Mouse (Mus musculus) cerebellum, adult (tissue): ENCODE data around the gene Mtmr11.
"Not testable (repeated sequence)": the region's sequence is repeated elsewhere in the genome, so short reads cannot be mapped to it uniquely, and the experiment has no call there.

Experiments used
- ATAC-seq: cut with Nextera tagmentation; 2 replicates; pipeline ENCODE4 v1.9.2; 2017; ENCODE audit warnings: mild to moderate bottlenecking, moderate library complexity, mixed read lengths; ENCODE audit not compliant: insufficient number of reproducible peaks, low FRiP score, low TSS enrichment

Mtmr11 gene

GRCm38 (mm10) chr3:96199731-96200130 lies 37.9 kb downstream of the Mtmr11 start:
- no peak for ATAC-seq

GRCm38 (mm10) chr3:96207819-96208218 lies 46.0 kb downstream of the Mtmr11 start:
- ATAC-seq: no peak

GRCm38 (mm10) chr3:96209242-96209641 lies 47.4 kb downstream of the Mtmr11 start:
- ATAC-seq: no peak

DNA sequence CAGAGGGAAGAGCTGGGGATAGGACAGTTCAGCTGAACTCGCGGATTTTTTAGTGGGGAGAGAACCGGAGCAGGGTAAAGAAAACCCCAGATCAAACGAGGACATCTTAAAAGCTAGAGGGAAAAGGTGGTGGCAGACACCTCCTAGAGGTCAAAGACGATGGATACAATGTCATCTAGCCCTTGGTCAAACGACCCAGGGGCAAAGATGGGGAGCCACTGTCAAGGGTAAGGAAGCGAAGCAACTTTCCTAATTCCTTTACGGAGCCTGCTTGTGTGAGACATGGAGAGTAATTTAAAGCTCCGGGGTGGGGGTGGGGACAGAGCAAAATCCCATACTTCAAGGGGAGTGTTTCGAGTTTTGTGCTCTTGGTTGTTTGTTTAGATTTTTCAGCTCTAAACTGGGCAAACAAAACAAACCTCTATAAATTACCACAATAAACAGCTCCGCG lies 57.4 kb downstream of the Mtmr11 start:
- peak; percentile 17; the same call in 1 of the 2 replicates for ATAC-seq

DNA sequence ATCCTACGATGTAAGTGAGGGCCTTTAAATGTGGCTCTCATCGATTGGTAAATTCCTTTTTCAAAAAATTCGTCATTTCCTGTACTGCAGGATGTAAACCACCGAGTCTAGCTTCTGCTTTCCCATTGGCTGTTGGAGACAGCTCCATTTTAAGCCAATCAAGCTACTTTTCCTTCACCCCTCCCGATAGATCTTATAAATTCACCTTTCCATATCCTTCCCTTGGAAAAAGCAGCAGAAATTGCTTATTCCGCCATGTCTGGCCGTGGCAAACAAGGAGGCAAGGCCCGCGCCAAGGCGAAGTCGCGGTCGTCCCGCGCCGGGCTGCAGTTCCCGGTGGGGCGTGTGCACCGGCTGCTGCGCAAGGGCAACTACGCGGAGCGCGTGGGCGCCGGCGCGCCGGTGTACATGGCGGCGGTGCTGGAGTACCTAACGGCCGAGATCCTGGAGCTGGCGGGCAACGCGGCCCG lies 57.9 kb downstream of the Mtmr11 start, which contains the start of the genes Bola1 and Hist2h2ab:
Gene Bola1 (minus strand): TSS at position 49 of the 470 bp plus-strand sequence.
Gene Hist2h2ab (plus strand): TSS at position 205 of the 470 bp plus-strand sequence.
- peak; percentile 89 for ATAC-seq

GRCm38 (mm10) chr3:96220131-96220764 lies 58.4 kb downstream of the Mtmr11 start:
- not testable (repeated sequence) for ATAC-seq

GRCm38 (mm10) chr3:96220765-96221639 lies 59.2 kb downstream of the Mtmr11 start, which contains the start of the genes Hist2h2ac and Hist2h2be:
Gene Hist2h2ac (minus strand): TSS chr3:96220880.
Gene Hist2h2be (plus strand): TSS chr3:96221119.
- peak; percentile 90 for ATAC-seq
